Mouse (Mus musculus) heart, adult 2 months (tissue): ENCODE results near the gene Ten1. TPM values are rescaled to one million over a fixed set of nuclear protein-coding genes. Genes with fewer than 3 reads are reported as not detected.

Experiments used
- DNase-seq, 2 experiments: peaks; one replicate each; pipeline ENCODE4 v3.0.0; 2021
- H3K27ac ChIP-seq: fragments of 200-600 bp; 2 replicates; pipeline ENCODE4 v1.8.1; 2022
- H3K27me3 ChIP-seq: fragments of 200-500 bp; 2 replicates; pipeline ENCODE4 v1.6.1; 2012; ENCODE audit warnings: mild to moderate bottlenecking, low read length, inconsistent platforms, mixed read lengths; ENCODE audit not compliant: control insufficient read depth, insufficient read depth
- H3K36me3 ChIP-seq: fragments of 200-500 bp; 2 replicates; pipeline ENCODE4 v1.6.1; 2012; ENCODE audit warnings: low read length, inconsistent platforms; ENCODE audit not compliant: control insufficient read depth, insufficient read depth
- H3K4me1 ChIP-seq: fragments of 200-500 bp; 2 replicates; pipeline ENCODE4 v1.6.1; 2011; ENCODE audit warnings: low read length; ENCODE audit not compliant: control insufficient read depth, insufficient read depth
- H3K4me3 ChIP-seq: fragments of 200-600 bp; 2 replicates; pipeline ENCODE4 v1.8.1; 2022
- H3K79me2 ChIP-seq: fragments of 200-500 bp; replicated peaks from 2 replicates; pipeline ENCODE4 v1.6.1; 2012; ENCODE audit warnings: mild to moderate bottlenecking, inconsistent platforms, low read length, moderate library complexity, mixed read lengths; ENCODE audit not compliant: control insufficient read depth, insufficient read depth
- H3K9ac ChIP-seq: fragments of 200-500 bp; 2 replicates; pipeline ENCODE4 v1.6.1; 2012; ENCODE audit warnings: low read depth, mild to moderate bottlenecking, control low read depth, inconsistent platforms, low read length, mixed read lengths
- CTCF ChIP-seq: fragments of 200-600 bp; IDR thresholded peaks from 2 replicates; pipeline ENCODE4 v1.8.1; 2022; ENCODE audit warnings: antibody characterized with exemption, mild to moderate bottlenecking, moderate library complexity
- EP300 ChIP-seq: fragments of 200-500 bp; IDR thresholded peaks from 2 replicates; pipeline ENCODE4 v1.6.1; 2011; ENCODE audit warnings: low read depth, low read length, control low read depth; ENCODE audit not compliant: insufficient read depth
- POLR2A ChIP-seq: fragments of 200-500 bp; IDR thresholded peaks from 2 replicates; pipeline ENCODE4 v1.6.1; 2011; ENCODE audit warnings: mild to moderate bottlenecking, low read depth, low read length, control low read depth; ENCODE audit not compliant: insufficient read depth
- WGBS: fragments of 180-500 bp; shearing (Covaris S2); methylation state at CpG from one replicate; pipeline ENCODE4 v1.1.7; 2018; 5-methylcytosine and 5-hydroxymethylcytosine counted together
- intact Hi-C: fragments of 180-260 bp; cut with DNase I; formaldehyde crosslinking; loops from one replicate; pipeline ENCODE4 v1.15.1; 2025
- polyA plus RNA-seq: library from polyadenylated mRNA; depleted of rRNA; stranded (reverse); fragments of >200 nt; gene quantifications from 2 replicates; pipeline ENCODE4 v1.2.3, GENCODE M21; 2012
- total RNA-seq, 2 experiments: library from RNA; stranded (reverse); gene quantifications; 2 replicates each; pipeline ENCODE4 v1.2.3; 2021

Gene Ten1
- total and polyA plus RNA-seq, 3 experiments, result 9.1 to 12.8 (median 10.2) TPM

- no peaks in the 10 kb centered on the region for H3K36me3 ChIP-seq
- H3K4me3 ChIP-seq, result no peak overlapping the region
- DNase-seq, result peak; percentile 75 to 90
- H3K27ac ChIP-seq, result peak overlapping the region; percentile 81
- WGBS, result 18% methylated on average over 7 of the region's 7 CpGs
- TF ChIP-seq CTCF (no peak), POLR2A (no peak), EP300 (peak; percentile 61; the same call in 1 of the 2 replicates)
- H3K27me3 ChIP-seq, result no peaks in the 10 kb centered on the region
- peaks cover 20% of the 10 kb centered on the region for H3K4me1 ChIP-seq
- intact Hi-C loops, result loop anchor here (2.0 to 5.0 kb wide), 2 partner anchors 52 to 137 kb away; no protein-coding TSS in a partner anchor
- H3K9ac ChIP-seq, result peak overlapping the region; percentile 8; the same call in 1 of the 2 replicates
- H3K79me2 ChIP-seq, result no peaks in the 10 kb centered on the region
Measured at GRCm38 (mm10) chr11:116218737-116219400, 20.2 kb downstream of the Ten1 start.

GRCm38 (mm10) chr11:116219885-116220284, 21.2 kb downstream of the Ten1 start:
- DNase-seq, result peak; percentile 56 to 71
- TF ChIP-seq POLR2A, result no peak
- TF ChIP-seq CTCF, result peak; percentile 87
- TF ChIP-seq EP300, result no peak
- intact Hi-C loops, result loop anchor here (2.0 to 5.0 kb wide), 3 partner anchors 53 to 138 kb away; partner anchors contain the start of gene Mrpl38
- Histone ChIP-seq H3K27ac (no peak overlapping the region; the same call in 1 of the 2 replicates), H3K79me2 (no peaks in the 10 kb centered on the region), H3K9ac (no peak overlapping the region), H3K36me3 (no peaks in the 10 kb centered on the region), H3K4me1 (peaks cover 20% of the 10 kb centered on the region), H3K27me3 (no peaks in the 10 kb centered on the region), H3K4me3 (no peak overlapping the region)
- WGBS, result 28% methylated on average over 4 of the region's 4 CpGs

GRCm38 (mm10) chr11:116221931-116222739, 23.5 kb downstream of the Ten1 start:
- Histone ChIP-seq H3K79me2 (no peaks in the 10 kb centered on the region), H3K9ac (peak overlapping the region; percentile 53), H3K4me1 (peaks cover 20% of the 10 kb centered on the region), H3K27ac (peak overlapping the region; percentile 28; the same call in 1 of the 2 replicates), H3K27me3 (no peaks in the 10 kb centered on the region), H3K36me3 (no peaks in the 10 kb centered on the region), H3K4me3 (peak overlapping the region; percentile 50)
- TF ChIP-seq POLR2A (no peak), CTCF (peak; percentile 48)
- DNase-seq, result peak; percentile 39 to 59
- intact Hi-C loops, result loop anchor here (2.0 kb wide), 1 partner anchor 83 kb away; the partner anchor contains the start of gene Mrpl38
- 8% methylated on average over 53 of the region's 53 CpGs for WGBS

- Histone ChIP-seq H3K4me1 (peaks cover 18% of the 10 kb centered on the region), H3K27ac (no peak overlapping the region; the same call in 1 of the 2 replicates), H3K36me3 (no peaks in the 10 kb centered on the region), H3K79me2 (no peaks in the 10 kb centered on the region), H3K27me3 (no peaks in the 10 kb centered on the region), H3K4me3 (peak overlapping the region; percentile 50), H3K9ac (peak overlapping the region; percentile 53)
- no peak for DNase-seq
- 24% methylated on average over 23 of the region's 23 CpGs for WGBS
- TF ChIP-seq POLR2A, result no peak
- TF ChIP-seq EP300, result no peak
- TF ChIP-seq CTCF, result no peak
- intact Hi-C loops, result no loop called here
Measured at GRCm38 (mm10) chr11:116222740-116223059, 24.0 kb downstream of the Ten1 start.

GRCm38 (mm10) chr11:116226414-116226813, 27.8 kb downstream of the Ten1 start:
- Histone ChIP-seq H3K9ac (no peak overlapping the region), H3K27me3 (no peaks in the 10 kb centered on the region), H3K4me3 (no peak overlapping the region), H3K36me3 (no peaks in the 10 kb centered on the region), H3K4me1 (no peaks in the 10 kb centered on the region), H3K79me2 (no peaks in the 10 kb centered on the region), H3K27ac (no peak overlapping the region)
- 8% methylated on average over 2 of the region's 2 CpGs for WGBS
- TF ChIP-seq POLR2A (no peak), CTCF (peak; percentile 91), EP300 (0 out of 2 replicates have a peak, but pooled peaks have one; percentile 19)
- DNase-seq, result peak; percentile 62 to 83
- intact Hi-C loops, result loop anchor here (1.0 to 5.0 kb wide), 4 partner anchors 68 to 236 kb away; no protein-coding TSS in a partner anchor
